Mouse (Mus musculus): Measurements from ENCODE around the gene Dclre1b. TPM values are rescaled to one million over a fixed set of nuclear protein-coding genes. Genes with fewer than 3 reads are reported as not detected.
"Not testable (repeated sequence)": the region's sequence is repeated elsewhere in the genome, so short reads cannot be mapped to it uniquely, and the experiment has no call there.

The Dclre1b gene
- polyA plus RNA-seq, 1 experiment from 2014 or later: 20.6 TPM

DNA sequence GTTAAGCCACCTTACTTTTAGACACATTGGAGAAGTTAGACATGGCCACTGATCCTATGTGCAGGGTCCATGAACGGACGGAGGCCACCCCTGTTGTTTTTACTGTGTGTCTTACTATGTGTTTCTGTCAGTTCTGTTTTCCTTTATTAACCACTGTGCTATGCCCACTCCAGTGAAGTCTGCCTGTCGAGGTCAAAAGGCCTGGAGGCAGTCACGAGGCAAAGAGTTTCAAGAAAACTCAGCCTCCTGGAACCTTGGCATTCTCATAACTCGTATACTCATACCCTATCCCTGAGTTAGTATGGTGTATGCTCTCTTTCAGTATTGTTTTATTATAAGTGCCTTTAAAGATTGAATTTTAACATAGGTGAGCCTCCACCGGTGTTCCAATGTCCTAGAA lies 30.5 kb upstream of the Dclre1b start:
- ATAC-seq (ENCODE audit: low FRiP score): no peak
- Histone ChIP-seq H3K4me1 (no peaks in the 10 kb centered on the region), H3K27me3 (replicated peaks) (no peaks in the 10 kb centered on the region), H3K9ac (replicated peaks) (no peak overlapping the region), H3K27ac (replicated peaks) (no peak overlapping the region), H3K4me2 (no peak overlapping the region), H3K9me3 (replicated peaks) (no peaks in the 10 kb centered on the region), H3K4me3 (replicated peaks) (no peak overlapping the region), H3K36me3 (no peaks in the 10 kb centered on the region)
- 93% methylated on average over 6 of the region's 6 CpGs for WGBS

DNA sequence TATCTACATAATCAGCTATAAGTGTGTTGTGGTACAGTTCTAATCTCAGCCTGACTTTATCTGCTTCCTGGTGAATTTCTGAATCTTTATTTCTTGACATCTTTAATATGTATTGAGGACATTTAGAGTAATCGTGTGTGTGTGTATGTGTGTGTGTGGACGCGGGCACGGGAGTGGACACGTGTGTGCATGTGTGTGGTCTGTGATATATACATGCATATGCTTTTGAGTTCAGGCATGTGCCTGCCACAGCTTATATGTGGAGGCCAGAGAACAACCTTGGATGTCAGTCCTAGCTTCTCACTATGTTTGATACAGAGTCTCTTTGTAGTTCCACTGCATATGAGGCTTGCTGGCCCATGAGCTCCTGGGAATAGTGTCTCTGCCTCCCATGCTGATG lies 27.2 kb upstream of the Dclre1b start:
- no peak for ATAC-seq (ENCODE audit: low FRiP score)
- 95% methylated on average over 5 of the region's 5 CpGs for WGBS
- Histone ChIP-seq H3K27me3 (replicated peaks) (no peaks in the 10 kb centered on the region), H3K27ac (replicated peaks) (no peak overlapping the region), H3K9ac (replicated peaks) (no peak overlapping the region), H3K4me1 (no peaks in the 10 kb centered on the region), H3K4me3 (replicated peaks) (no peak overlapping the region), H3K9me3 (replicated peaks) (no peaks in the 10 kb centered on the region), H3K36me3 (no peaks in the 10 kb centered on the region), H3K4me2 (no peak overlapping the region)

DNA sequence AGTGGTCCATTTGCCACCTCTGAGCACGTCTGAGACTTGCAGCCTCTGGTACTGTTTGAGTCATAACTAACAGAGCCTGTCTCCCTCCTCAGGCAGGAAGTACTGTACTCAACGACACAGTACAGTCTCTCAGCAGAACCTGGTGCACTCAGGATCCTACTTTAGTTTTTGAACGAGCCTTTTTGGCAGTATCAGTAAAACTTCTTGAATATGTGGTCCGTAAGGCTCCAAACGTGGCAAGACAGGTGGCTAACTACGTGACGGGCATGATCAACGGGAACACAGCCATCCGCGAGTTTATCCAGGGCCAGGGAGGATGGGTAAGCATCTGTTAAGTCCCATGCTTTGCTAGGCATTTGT lies 26.7 kb upstream of the Dclre1b start:
- Histone ChIP-seq H3K27me3 (replicated peaks) (no peaks in the 10 kb centered on the region), H3K36me3 (no peaks in the 10 kb centered on the region), H3K9me3 (replicated peaks) (no peaks in the 10 kb centered on the region), H3K9ac (replicated peaks) (no peak overlapping the region), H3K4me3 (replicated peaks) (no peak overlapping the region), H3K27ac (replicated peaks) (no peak overlapping the region), H3K4me1 (no peaks in the 10 kb centered on the region), H3K4me2 (no peak overlapping the region)
- no peak for ATAC-seq (ENCODE audit: low FRiP score)
- WGBS: 80% methylated on average over 10 of the region's 10 CpGs

DNA sequence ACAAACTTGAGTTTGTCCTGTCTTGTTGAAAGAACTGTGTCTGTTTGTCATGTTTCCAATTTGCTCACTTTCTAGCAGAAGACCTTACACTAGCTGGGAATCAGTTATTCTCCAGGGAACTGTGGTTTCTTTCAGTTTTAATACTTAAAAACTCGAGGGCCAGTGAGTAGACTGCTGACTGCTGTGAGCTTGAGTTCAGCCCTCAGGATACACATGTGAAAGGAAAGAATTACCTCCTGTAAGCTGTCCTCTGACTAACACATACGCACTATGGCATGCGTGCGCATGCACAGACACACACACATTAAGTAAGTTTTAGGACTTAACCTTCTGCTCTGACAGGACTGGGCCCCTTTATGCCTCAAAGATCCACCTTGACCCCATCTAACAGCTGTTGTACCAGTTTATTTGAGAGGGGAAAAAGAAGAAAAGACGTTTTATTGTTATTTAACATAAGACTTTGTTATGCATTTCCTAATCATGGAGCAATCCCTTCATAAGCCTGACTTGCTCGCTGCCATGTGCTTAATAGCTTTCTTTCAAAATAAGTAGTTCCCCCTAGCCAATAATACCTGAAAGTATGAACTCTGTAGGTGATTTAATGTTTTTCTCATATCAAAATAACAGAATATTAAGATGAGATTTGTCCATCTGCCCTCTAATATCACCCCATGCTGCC lies 26.2 kb upstream of the Dclre1b start:
- H3K4me2 ChIP-seq: no peak overlapping the region
- H3K9me3 ChIP-seq (replicated peaks): no peaks in the 10 kb centered on the region
- ATAC-seq (ENCODE audit: low FRiP score): no peak
- no peak overlapping the region for H3K9ac ChIP-seq (replicated peaks)
- H3K27me3 ChIP-seq (replicated peaks): no peaks in the 10 kb centered on the region
- no peak overlapping the region for H3K27ac ChIP-seq (replicated peaks)
- H3K4me3 ChIP-seq (replicated peaks): no peak overlapping the region
- H3K4me1 ChIP-seq: no peaks in the 10 kb centered on the region
- WGBS: 83% methylated on average over 6 of the region's 6 CpGs
- no peaks in the 10 kb centered on the region for H3K36me3 ChIP-seq

DNA sequence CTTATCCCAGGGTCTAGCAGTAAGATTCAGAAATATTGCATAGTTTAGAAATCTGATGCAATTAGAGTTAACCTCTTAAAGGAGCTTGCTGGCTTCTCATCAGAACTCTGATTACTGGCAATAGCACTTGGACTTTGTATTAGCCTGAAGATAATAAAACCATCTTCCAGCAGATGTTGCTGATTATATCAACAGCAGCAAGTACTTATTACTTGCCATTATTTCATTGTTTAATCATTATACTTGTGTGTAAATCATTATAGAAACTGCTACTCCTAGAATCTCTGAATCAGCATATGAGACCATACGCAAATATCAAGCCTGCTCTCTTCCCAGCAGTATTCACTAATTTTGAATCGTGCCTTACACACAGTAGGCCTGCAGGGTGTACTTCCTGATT lies 24.8 kb upstream of the Dclre1b start:
- Histone ChIP-seq H3K9ac (replicated peaks) (no peak overlapping the region), H3K9me3 (replicated peaks) (no peaks in the 10 kb centered on the region), H3K4me3 (replicated peaks) (no peak overlapping the region), H3K36me3 (no peaks in the 10 kb centered on the region), H3K4me1 (no peaks in the 10 kb centered on the region), H3K4me2 (no peak overlapping the region), H3K27me3 (replicated peaks) (no peaks in the 10 kb centered on the region), H3K27ac (replicated peaks) (no peak overlapping the region)
- WGBS: 93% methylated on average over 2 of the region's 2 CpGs
- ATAC-seq (ENCODE audit: low FRiP score): no peak

DNA sequence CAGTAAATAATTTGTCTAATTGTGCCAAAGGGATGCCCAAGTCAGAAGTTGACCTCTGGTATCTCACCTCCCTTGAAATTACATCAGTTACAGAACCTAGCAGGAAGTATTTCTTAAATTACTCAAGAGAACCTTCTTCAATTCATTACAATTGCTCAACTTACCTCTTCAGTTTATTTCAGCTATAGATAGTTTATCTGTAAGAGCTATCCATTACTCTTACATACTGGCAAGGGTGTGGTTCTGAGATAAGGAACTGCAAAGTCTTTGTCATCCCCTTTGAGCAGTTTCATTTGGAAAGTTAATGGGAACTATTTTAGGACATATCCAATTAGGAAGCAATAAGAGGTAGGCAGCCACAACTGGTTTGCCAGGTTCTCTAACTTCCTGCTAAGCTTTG lies 23.2 kb upstream of the Dclre1b start, which contains the start of gene Bcl2l15:
Bcl2l15 (plus strand) TSS at position 176 of the 400 bp plus-strand sequence.
- Histone ChIP-seq H3K36me3 (no peaks in the 10 kb centered on the region), H3K27me3 (replicated peaks) (no peaks in the 10 kb centered on the region), H3K4me3 (replicated peaks) (no peak within 1 kb of the TSS), H3K9ac (replicated peaks) (no peak within 1 kb of the TSS), H3K9me3 (replicated peaks) (no peaks in the 10 kb centered on the region), H3K4me2 (no peak within 1 kb of the TSS), H3K4me1 (no peaks in the 10 kb centered on the region), H3K27ac (replicated peaks) (no peak within 1 kb of the TSS)
- no peak for ATAC-seq (ENCODE audit: low FRiP score)

DNA sequence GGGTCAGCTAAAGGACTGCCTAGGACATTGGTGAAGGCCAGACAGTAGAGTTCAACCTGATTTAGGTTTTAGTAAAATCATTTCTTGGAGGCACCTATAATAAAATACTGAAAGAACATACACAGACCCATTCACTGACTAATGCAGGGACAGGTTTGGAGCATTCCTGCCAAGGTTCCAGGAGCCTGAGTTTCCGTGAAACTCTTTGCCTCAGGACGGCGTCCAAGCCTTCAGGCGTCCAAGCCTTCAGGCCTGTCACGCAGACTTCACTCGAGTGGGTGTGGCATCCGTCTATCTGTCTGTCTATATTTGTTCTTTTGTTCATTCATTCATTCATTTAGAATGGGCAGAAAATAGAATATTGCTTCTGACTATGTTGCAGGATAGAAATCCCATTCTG lies 21.9 kb upstream of the Dclre1b start:
- no peaks in the 10 kb centered on the region for H3K27me3 ChIP-seq (replicated peaks)
- ATAC-seq (ENCODE audit: low FRiP score): no peak
- H3K4me3 ChIP-seq (replicated peaks): no peak overlapping the region
- H3K4me2 ChIP-seq: no peak overlapping the region
- 85% methylated on average over 7 of the region's 7 CpGs for WGBS
- H3K36me3 ChIP-seq: no peaks in the 10 kb centered on the region
- no peak overlapping the region for H3K9ac ChIP-seq (replicated peaks)
- no peaks in the 10 kb centered on the region for H3K9me3 ChIP-seq (replicated peaks)
- H3K27ac ChIP-seq (replicated peaks): no peak overlapping the region
- no peaks in the 10 kb centered on the region for H3K4me1 ChIP-seq

DNA sequence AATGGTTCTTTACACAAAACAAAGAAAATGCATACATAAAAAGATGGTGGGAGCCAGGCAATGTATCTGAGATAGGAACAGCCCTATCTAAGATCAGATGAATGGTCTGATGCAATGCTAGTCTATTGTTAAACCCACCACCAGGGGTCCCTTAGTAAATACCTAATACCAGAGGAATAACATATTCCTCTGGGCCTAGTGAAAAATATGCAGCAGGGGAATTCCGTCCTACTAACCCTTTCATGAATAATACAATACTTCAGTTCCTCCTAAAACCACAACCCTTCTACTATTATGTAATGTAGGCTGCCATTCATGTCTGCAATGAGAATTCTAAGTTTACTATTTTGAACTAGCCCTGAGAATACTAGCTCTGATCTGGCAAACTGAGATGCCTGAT lies 21.4 kb upstream of the Dclre1b start:
- not testable (repeated sequence) for H3K36me3 ChIP-seq; H3K4me2 ChIP-seq; H3K27ac ChIP-seq (replicated peaks); H3K4me1 ChIP-seq; ATAC-seq (ENCODE audit: low FRiP score); H3K27me3 ChIP-seq (replicated peaks); H3K4me3 ChIP-seq (replicated peaks); H3K9ac ChIP-seq (replicated peaks); H3K9me3 ChIP-seq (replicated peaks)
- 54% methylated on average over 1 of the region's 1 CpGs for WGBS

DNA sequence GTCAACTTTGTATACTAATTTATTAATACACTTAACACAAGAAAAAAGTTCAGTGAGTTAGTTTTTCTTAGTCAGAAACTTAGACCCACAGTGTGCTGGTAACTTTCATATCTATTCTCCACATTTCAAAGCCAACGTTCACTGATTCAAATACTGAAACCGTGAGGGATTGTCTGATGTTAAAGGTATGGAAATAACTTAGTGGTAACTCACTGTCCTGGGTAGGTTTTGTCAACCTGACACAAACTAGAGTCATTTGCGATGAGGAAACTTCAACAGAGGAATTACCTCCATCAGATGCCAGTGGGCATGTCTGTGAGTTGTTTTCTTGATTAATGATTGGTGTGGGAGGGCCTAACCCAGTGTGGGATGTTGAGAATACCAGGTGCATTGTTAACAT lies 19.8 kb upstream of the Dclre1b start:
- Histone ChIP-seq H3K4me1 (no peaks in the 10 kb centered on the region), H3K4me2 (no peak overlapping the region), H3K9ac (replicated peaks) (no peak overlapping the region), H3K36me3 (no peaks in the 10 kb centered on the region), H3K9me3 (replicated peaks) (no peaks in the 10 kb centered on the region), H3K4me3 (replicated peaks) (no peak overlapping the region), H3K27ac (replicated peaks) (no peak overlapping the region), H3K27me3 (replicated peaks) (no peaks in the 10 kb centered on the region)
- no peak for ATAC-seq (ENCODE audit: low FRiP score)
- 91% methylated on average over 3 of the region's 3 CpGs for WGBS

DNA sequence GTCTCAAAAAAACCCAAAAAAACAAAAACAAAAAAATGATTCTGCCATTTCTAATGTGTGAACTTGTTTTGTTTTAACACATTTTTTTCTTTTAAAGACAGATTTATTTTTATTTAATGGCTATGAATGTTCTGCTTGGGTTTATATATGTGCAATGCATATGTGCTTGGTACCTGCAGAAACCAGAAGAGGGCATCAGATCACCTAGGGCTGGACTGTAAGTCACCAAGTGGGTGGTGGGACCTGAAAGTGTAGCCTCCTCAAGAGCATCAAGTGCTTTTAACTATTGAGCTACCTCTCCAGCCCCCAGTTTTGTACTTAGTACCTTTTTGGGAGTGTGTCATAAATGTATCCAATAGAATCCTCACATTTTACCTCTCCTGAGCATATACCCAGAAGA lies 18.3 kb upstream of the Dclre1b start:
- 0 out of 2 replicates have a peak, but pooled peaks cover 3% of the 10 kb centered on the region for H3K36me3 ChIP-seq
- H3K4me2 ChIP-seq: no peak overlapping the region
- H3K27me3 ChIP-seq (replicated peaks): no peaks in the 10 kb centered on the region
- 0 out of 2 replicates have a peak, but pooled peaks cover 2% of the 10 kb centered on the region for H3K4me1 ChIP-seq
- H3K4me3 ChIP-seq (replicated peaks): no peak overlapping the region
- H3K27ac ChIP-seq (replicated peaks): no peak overlapping the region
- ATAC-seq (ENCODE audit: low FRiP score): no peak
- no peaks in the 10 kb centered on the region for H3K9me3 ChIP-seq (replicated peaks)
- H3K9ac ChIP-seq (replicated peaks): no peak overlapping the region

DNA sequence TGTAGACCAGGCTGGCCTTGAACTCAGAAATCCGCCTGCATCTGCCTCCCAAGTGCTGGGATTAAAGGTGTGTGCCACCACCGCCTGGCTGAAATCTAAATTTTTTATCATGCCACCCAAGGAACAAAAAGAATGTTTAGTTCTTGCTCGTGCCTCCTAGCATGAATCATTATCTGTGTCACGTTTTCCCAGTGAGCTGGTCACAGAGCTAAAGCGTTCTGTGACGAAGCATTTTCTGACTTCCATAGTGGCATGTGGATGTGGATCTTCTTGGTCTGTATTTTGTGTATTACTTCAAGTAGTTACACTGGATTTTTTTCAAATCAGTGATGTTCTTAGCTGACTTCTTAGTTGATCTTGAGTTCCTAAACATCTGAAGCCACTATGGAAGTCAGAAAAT lies 1.7 kb upstream of the Dclre1b start:
- no peak overlapping the region for H3K9ac ChIP-seq (replicated peaks)
- no peak for ATAC-seq (ENCODE audit: low FRiP score)
- peaks cover 20% of the 10 kb centered on the region for H3K4me1 ChIP-seq
- 95% methylated on average over 6 of the region's 6 CpGs for WGBS
- H3K27ac ChIP-seq (replicated peaks): no peak overlapping the region
- no peaks in the 10 kb centered on the region for H3K9me3 ChIP-seq (replicated peaks)
- no peak overlapping the region for H3K4me2 ChIP-seq
- no peak overlapping the region for H3K4me3 ChIP-seq (replicated peaks)
- no peaks in the 10 kb centered on the region for H3K27me3 ChIP-seq (replicated peaks)
- H3K36me3 ChIP-seq: peaks cover 13% of the 10 kb centered on the region

DNA sequence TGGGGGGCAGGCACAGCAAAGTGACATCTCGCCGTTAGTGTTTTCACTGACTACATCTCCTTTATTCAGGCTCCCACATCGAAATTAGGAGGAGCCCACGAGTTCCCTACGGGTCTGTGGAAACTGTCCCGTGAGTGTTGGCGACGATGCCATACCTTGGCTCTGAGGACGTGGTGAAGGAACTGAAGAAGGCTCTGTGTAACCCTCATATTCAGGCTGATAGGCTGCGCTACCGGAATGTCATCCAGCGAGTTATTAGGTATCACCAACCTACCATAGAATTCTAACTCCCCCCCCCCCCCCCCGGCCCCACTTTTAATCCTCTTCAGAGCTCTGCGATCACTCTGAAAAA lies 531 bp upstream of the Dclre1b start:
- Histone ChIP-seq H3K27me3 (replicated peaks) (no peaks in the 10 kb centered on the region), H3K36me3 (peaks cover 12% of the 10 kb centered on the region), H3K9ac (replicated peaks) (peak overlapping the region; percentile 80), H3K4me2 (peak overlapping the region; percentile 75), H3K4me1 (peaks cover 20% of the 10 kb centered on the region), H3K27ac (replicated peaks) (peak overlapping the region; percentile 92), H3K4me3 (replicated peaks) (peak overlapping the region; percentile 58), H3K9me3 (replicated peaks) (no peaks in the 10 kb centered on the region)
- ATAC-seq (ENCODE audit: low FRiP score): peak; percentile 77
- WGBS: 3% methylated on average over 14 of the region's 14 CpGs

DNA sequence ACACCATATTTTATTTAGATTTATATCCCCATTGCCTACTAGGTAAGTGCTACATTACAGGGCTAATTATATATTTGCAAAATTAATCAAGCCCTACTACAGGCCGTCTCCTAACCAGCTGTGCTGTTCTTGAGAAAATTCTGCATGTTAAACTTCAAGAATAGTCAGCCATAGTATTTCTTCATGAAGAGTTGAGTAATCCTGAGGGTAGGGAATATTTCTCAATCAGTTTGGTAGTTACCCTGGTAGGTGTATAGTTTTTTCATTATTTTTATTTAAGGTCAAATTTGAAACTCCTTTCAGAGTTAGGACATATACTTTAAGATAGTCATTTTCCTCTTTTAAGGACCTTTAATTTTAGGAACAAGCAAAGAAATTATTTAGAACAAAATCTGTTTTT lies 3.6 kb downstream of the Dclre1b start:
- no peak for ATAC-seq (ENCODE audit: low FRiP score)
- no peak overlapping the region for H3K27ac ChIP-seq (replicated peaks)
- 90% methylated on average over 1 of the region's 1 CpGs for WGBS
- peaks cover 34% of the 10 kb centered on the region for H3K36me3 ChIP-seq
- H3K27me3 ChIP-seq (replicated peaks): no peaks in the 10 kb centered on the region
- H3K4me2 ChIP-seq: no peak overlapping the region
- no peak overlapping the region for H3K9ac ChIP-seq (replicated peaks)
- peaks cover 23% of the 10 kb centered on the region for H3K4me1 ChIP-seq
- no peak overlapping the region for H3K4me3 ChIP-seq (replicated peaks)
- H3K9me3 ChIP-seq (replicated peaks): no peaks in the 10 kb centered on the region
